Mouse (Mus musculus) bone marrow, adult 2 months (tissue): Measurements from ENCODE around the gene Tnfrsf13b.

ENCODE experiments used
- CTCF ChIP-seq: fragments of 200-500 bp; IDR thresholded peaks from 2 replicates; pipeline ENCODE4 v1.5.1; 2011; ENCODE audit warnings: low read length, control low read depth; ENCODE audit not compliant: control insufficient read depth, insufficient read depth
- POLR2A ChIP-seq: fragments of 200-500 bp; IDR thresholded peaks from 2 replicates; pipeline ENCODE4 v1.6.1; 2011; ENCODE audit warnings: low read depth, mild to moderate bottlenecking, control low read depth, low read length, borderline replicate concordance; ENCODE audit not compliant: control insufficient read depth

- TF ChIP-seq CTCF (no peak), POLR2A (no peak)
Measured at GRCm38 (mm10) chr11:61126606-61127355, at the start of gene Tnfrsf13b.
